Mouse (Mus musculus): Measurements from ENCODE around the gene Kdelr2.
A peak's percentile ranks its signal among the peaks of the same experiment; 100 is the strongest.
"Not testable (repeated sequence)": the region's sequence is repeated elsewhere in the genome, so short reads cannot be mapped to it uniquely, and the experiment has no call there.

Kdelr2 gene

GRCm38 (mm10) chr5:143403221-143404147 lies at the start of gene Kdelr2:
Gene Kdelr2 (plus strand): TSS chr5:143403838.
- peak; percentile 80 for DNase-seq (ENCODE audit: low spot score)

- no peak for DNase-seq (ENCODE audit: low spot score)
Measured at GRCm38 (mm10) chr5:143356017-143356416, 47.6 kb upstream of the Kdelr2 start.

- no peak for DNase-seq (ENCODE audit: low spot score)
Measured at GRCm38 (mm10) chr5:143356686-143357388, 46.8 kb upstream of the Kdelr2 start, which contains the start of gene Grid2ip. Gene Grid2ip (plus strand): TSS chr5:143357338.

GRCm38 (mm10) chr5:143357564-143357963 lies 46.1 kb upstream of the Kdelr2 start:
- no peak for DNase-seq (ENCODE audit: low spot score)

GRCm38 (mm10) chr5:143359263-143359662 lies 44.4 kb upstream of the Kdelr2 start:
- DNase-seq (ENCODE audit: low spot score): no peak

- no peak for DNase-seq (ENCODE audit: low spot score)
Measured at GRCm38 (mm10) chr5:143360000-143360399, 43.6 kb upstream of the Kdelr2 start.

GRCm38 (mm10) chr5:143361428-143361827 lies 42.2 kb upstream of the Kdelr2 start:
- no peak for DNase-seq (ENCODE audit: low spot score)

GRCm38 (mm10) chr5:143363678-143364615 lies 39.7 kb upstream of the Kdelr2 start:
- DNase-seq (ENCODE audit: low spot score): no peak

GRCm38 (mm10) chr5:143367931-143368330 lies 35.7 kb upstream of the Kdelr2 start:
- DNase-seq (ENCODE audit: low spot score): no peak

GRCm38 (mm10) chr5:143369611-143370255 lies 33.9 kb upstream of the Kdelr2 start:
- DNase-seq (ENCODE audit: low spot score): no peak

- DNase-seq (ENCODE audit: low spot score): no peak
Measured at GRCm38 (mm10) chr5:143370416-143371145, 33.1 kb upstream of the Kdelr2 start.

- no peak for DNase-seq (ENCODE audit: low spot score)
Measured at GRCm38 (mm10) chr5:143371146-143371510, 32.5 kb upstream of the Kdelr2 start.

GRCm38 (mm10) chr5:143372818-143373217 lies 30.8 kb upstream of the Kdelr2 start:
- no peak for DNase-seq (ENCODE audit: low spot score)

- DNase-seq (ENCODE audit: low spot score): peak; percentile 50
Measured at GRCm38 (mm10) chr5:143375242-143375641, 28.4 kb upstream of the Kdelr2 start.

- no peak for DNase-seq (ENCODE audit: low spot score)
Measured at GRCm38 (mm10) chr5:143376156-143376555, 27.5 kb upstream of the Kdelr2 start.

GRCm38 (mm10) chr5:143386797-143387621 lies 16.6 kb upstream of the Kdelr2 start:
- DNase-seq (ENCODE audit: low spot score): no peak

- DNase-seq (ENCODE audit: low spot score): no peak
Measured at GRCm38 (mm10) chr5:143394184-143394583, 9.5 kb upstream of the Kdelr2 start.

- not testable (repeated sequence) for DNase-seq (ENCODE audit: low spot score)
Measured at GRCm38 (mm10) chr5:143394966-143395365, 8.7 kb upstream of the Kdelr2 start.

GRCm38 (mm10) chr5:143395649-143396048 lies 8.0 kb upstream of the Kdelr2 start:
- no peak for DNase-seq (ENCODE audit: low spot score)

GRCm38 (mm10) chr5:143400501-143400900 lies 3.1 kb upstream of the Kdelr2 start:
- no peak for DNase-seq (ENCODE audit: low spot score)
